Mouse (Mus musculus) CD4-positive, CD25-positive, alpha-beta regulatory T cell, adult 4 months (primary cell): ENCODE measurements around the gene Snrpf. TPM values are rescaled to one million over a fixed set of nuclear protein-coding genes. Genes with fewer than 3 reads are reported as not detected.
A peak's percentile ranks its signal among the peaks of the same experiment; 100 is the strongest.
"Not testable (repeated sequence)": the region's sequence is repeated elsewhere in the genome, so short reads cannot be mapped to it uniquely, and the experiment has no call there.

ENCODE experiments used
- ATAC-seq: one replicate; pipeline ENCODE4 v1.8.0; 2017
- polyA plus RNA-seq, 2 experiments: library from polyadenylated mRNA; unstranded; fragments of 100-300 nt; shearing (Covaris generic); gene quantifications; one replicate each; pipeline ENCODE4 v1.2.1; 2017

Gene Snrpf
- polyA plus RNA-seq, 2 experiments from 2014 or later = 55.4 to 63.9 TPM

DNA sequence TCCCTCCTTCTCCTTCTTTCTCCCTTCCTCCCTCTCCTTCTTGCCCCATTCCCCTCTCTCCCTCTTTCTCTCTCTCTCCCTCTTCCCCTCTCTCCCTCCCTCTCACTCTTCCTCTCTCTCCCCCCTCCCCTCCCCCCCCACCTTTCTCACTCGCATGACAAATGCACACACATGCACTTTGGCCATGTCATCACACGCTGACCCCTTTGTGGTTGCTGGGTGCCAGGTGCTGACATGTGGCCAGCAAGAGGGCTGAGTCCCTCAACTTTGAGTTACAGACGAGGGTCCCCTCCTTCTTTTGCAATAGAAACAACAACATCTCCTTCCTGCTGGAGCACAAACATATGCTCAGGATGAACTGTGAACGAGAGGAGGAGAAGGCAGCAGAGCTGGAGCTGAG, 14.5 kb downstream of the Snrpf start:
- no peak for ATAC-seq

DNA sequence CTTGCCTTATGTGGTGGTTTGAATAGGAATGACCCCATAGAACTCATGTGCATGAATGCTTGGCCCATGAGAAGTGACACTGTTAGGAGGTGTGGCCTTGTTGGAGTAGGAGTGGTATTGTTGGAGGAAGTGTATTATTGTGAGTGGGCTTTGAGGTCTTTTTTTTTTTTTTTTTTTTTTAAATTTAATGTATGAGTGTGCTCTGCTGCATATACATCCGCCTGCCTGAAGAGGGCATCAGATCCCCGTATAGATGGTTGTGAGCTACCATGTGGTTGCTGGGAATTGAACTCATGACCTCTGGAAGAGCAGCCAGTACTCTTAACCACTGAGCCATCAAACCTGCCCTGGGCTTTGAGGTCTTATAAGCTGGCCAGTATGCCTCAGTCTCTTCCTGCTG, 17.3 kb downstream of the Snrpf start:
- no peak for ATAC-seq

DNA sequence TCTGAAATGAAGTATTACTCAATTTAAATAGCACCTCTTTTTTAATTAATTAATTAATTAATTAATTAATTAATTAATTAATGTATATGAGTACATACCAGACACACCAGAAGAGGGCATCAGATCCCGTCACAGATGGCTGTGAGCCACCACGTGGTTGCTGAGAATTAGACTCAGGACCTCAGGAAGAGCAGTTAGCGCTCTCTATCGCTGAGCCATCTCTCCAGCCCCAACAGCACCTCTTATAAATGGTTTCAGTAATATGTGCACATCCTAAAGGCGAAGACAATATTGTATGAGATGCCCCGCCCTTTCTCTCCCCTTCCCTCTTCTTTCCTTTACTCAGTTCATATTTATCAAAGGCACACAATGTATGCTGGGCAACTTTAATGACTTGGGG, 20.8 kb downstream of the Snrpf start:
- no peak for ATAC-seq

DNA sequence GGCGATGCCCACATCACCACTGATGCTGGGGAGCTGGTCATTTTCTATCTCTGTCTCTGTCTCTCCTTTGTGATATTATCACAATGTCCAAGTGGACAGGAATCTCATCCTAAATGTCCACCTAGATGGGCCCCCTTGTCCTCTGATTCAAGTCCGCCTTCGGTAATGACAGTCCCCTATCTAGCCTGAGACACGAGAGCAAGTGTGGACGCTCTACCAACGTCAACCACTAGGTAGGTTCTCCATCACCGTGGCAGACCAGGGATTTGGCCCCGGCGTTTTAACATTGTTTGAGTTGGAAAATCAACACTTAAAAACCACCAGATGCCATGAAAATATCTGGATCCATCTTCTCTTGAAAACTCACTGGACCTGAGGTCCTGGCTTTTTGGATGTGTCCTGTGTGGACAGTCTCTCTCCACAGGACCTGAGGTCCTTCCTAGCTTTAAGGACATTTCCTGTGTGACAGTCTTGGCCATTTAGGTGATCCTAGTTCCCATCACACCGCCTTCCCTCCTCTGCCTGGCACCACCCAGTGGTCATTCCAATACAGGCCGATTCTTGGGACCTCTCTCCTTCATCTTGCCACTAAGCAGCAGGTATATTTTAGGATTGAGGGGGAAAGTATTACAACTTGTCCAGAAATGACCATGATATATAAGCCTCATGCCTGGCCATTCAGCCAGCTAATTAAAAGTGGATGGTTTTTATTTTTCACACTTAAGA, 21.5 kb downstream of the Snrpf start:
- ATAC-seq = no peak

DNA sequence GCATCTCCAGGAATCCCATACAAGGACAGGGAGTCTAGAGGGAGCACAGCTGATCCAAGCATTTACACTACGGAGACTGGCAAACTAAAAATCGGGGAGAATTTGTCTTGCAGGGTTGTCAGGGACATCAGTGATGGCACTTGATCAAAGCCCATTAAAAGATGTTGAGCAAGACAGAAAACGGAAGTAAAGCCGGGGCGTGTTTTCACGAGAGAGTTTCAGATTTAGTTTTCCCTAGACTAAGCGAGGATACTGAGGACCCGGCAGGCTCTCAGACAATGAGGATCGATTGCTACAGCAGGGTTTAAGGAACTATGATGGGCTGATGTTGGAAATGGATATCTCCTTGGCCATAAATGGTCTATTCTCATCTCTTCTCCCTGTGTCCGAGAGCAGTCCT, 22.4 kb downstream of the Snrpf start:
- ATAC-seq = no peak

DNA sequence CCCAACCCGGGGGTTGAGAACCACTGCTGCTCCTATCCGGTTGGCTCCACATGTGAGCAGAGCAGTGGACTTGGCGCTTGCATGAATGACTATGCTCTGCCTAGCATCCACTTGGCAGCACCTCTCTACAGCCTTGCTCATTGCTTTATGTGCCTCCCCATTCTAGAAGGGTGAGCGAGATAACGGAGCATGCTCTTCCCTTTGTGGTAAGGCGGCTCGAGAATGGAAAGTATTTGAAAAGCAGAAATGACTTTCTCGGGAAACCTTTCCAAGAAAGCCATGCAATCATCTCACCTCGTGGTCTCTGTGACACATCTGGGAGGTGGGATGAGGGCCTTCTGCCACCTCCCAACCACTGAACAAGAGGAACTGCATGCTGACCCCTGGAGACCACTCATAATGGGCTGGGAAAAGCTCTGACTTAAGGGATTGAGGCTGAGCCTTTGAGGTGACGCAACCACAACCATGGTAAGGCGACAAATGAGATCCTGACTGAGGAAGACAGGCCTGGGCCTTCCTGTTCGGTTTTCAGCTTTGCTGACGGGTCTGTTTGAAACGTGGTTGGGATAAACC, 24.9 kb downstream of the Snrpf start:
- no peak for ATAC-seq

DNA sequence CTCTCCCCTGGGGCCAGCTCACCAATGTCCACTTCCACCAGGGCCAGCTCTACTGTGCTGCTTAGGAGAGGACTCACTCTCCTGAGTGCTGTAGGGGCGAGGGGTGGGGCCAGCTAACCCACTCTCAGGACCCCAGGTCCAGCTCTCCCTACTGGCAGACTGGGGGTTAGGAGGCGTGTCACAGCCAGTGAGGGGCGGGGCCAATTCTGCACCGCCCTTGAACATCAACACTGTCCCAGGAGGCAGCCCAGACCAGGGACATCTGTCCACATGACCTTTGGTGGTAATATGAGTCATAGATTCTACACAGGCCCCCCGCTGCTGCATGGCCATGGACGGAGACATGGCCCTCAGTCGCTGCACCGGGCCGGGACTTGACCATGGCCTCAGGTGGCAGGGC, 29.7 kb downstream of the Snrpf start:
- no peak for ATAC-seq

DNA sequence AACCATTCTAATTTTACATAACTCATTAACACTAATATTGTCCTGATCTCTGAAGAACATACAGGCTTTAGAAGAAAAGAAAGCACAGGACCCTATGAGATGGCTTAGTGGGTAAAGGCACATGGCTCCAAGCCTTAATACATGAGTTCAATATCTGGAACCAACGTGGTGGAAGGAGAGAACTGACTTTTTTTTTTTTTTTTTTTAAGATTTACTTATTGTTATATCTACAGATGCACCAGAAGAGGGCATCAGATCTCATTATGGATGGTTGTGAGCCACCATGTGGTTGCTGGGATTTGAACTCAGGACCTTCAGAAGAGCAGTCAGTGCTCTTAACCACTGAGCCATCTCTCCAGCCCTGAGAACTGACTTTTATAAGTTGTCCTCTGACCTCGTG, 31.5 kb downstream of the Snrpf start:
- ATAC-seq = not testable (repeated sequence)

DNA sequence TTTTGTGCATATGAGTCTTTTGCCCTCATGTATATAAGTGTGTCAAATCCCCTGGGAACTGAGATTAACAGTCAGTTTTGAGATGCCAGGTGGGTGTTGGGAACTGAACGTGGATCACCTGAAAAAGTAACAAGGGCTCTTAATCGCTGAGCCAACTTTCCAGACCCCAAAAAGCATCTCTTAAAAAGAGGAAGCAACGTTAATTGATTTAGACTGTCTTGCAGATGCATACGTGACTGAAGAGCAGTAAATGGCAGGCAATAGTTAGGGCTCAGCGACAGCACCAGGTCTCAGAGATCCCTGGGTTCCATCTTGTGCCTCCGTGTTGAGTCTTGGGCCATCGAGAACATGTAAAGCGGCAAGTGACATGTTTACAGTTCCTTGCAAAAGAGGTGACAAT, 36.9 kb downstream of the Snrpf start:
- no peak for ATAC-seq

DNA sequence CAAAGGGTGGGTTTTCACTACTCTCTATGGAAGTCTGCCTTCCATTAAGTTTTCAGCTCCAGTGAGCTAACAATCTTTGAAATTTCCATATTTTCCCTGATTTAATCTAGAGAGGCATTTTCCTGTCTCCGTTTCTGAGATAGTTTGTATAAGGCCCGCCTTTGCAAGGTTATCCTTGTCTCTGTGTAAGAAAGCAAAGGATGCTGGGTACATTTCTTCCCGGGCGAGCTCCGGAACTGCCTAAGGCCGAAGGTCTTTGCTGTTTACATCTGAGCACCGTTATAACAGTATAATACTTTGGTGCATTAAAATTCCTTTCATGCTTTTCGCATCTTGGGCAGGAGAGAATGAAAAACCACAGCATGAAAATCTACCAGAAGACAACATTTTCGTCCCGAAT, 39.7 kb downstream of the Snrpf start:
- no peak for ATAC-seq

DNA sequence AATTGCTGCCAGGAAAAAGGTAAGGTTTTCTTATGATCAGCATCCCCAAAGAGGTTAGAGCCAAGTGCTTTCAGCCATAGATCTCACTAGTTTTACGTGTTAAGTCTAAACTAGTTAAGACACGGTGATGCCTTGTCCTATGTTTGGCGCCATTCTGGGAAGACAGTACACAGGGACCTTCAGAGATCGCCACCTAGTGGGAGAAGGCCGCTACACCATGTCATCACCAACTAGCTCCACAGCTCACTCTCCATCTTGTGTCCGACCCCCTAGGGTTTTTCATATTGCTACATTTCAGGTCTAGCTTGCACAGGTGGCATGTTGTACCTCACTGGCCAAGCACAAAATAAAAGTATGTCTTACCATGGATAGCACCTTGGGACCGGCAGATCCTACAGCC, 40.5 kb downstream of the Snrpf start:
- ATAC-seq = peak; percentile 100

DNA sequence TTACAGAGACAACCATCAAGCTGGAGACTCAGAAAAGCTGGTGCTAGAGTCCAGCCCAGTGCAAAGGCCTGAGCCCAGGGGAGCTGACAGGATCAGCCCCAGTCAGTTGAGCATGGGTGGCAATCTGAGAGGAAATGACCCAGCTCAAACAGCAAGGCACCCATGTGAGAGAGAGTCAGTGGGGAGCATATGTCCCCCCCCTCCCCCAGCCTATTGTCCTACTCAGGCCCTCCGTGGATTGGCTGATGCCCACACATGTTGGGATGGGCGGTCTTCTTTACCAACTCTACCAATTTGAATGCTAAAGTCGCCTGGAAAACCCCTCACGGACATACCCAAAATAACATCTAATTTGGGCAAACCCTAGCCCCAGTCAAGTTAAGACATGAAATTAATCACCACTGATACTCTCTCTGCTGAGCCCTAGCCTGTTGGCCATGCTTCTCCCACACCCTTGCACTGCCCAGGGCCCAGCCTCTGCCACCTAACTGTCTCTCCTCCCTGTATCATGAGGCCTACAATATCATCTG, 41.7 kb downstream of the Snrpf start:
- ATAC-seq = no peak

DNA sequence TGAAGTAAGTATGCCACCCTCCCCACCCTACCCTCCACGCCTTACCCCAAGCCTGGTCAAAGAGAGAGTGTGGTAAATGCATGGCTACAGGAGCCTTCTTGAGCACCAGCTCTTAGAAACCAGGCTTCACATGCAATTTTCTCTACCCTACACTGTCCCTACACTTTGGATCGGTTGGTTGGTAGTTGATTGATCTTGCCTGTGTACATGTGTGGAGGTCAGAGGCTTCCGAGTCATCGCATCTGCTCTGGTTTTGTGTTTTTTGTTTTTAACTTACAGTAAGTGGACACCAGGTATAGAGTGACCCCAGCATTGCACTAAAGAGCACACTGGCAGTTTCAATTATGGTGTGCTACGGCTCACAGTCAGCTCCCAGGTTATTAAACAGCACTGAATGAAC, 45.3 kb downstream of the Snrpf start:
- no peak for ATAC-seq

DNA sequence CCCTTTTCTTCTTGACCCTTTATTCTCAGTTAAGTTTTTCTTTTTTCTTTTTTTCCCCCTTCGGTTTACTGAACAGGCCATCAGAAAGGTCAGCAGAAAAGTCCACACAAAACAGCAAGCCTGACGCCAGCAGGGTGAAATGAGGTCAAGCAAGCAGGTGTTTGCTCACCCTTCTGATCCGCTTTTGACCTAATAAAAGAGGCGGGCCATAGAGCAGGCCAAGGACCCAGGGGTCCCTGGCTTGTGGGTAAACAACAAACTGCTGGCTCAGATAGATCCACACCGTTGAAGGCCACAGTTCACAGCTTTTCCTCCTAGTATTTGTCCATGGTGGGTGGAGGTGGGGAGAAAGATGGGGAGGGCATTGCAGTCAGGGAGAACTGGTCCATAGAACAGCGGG, 46.3 kb downstream of the Snrpf start:
- no peak for ATAC-seq

DNA sequence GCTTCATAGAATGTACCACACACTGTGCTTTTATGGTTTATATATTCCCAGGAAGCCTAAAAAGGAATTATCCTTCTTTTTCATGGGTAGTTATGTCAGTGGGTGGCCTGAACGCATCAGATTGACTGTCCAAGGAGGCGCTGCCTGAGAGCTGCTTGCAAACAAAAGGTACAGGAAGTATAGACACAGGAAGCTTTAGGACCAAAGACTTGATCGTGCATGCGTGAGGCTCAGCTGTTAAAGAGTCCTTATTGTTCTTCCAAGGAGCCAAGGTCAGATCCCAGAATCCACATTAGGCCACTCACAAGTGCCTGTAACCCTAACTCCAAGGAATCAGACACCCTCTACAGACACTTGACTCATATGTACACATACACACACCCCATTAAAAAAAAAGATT, 47.1 kb downstream of the Snrpf start:
- peak; percentile 18 for ATAC-seq

DNA sequence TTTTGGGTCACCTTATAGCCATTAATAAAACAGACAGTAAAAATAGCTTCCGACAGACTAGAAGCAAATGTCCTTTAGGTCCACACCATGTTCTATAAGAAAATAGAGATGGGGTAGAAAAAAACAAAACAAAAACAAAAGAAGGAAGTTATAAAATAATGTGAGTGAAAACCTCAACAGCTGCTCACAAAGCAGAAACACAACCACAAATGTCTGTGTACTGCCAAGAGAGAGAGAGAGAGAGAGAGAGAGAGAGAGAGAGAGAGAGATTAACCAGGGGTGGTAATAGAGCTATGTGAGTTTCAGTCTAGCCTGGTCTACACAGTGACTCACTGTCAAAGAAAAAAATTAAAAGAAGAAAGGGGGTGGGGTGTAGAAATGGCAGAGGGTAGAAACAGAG, 47.9 kb downstream of the Snrpf start:
- ATAC-seq = peak; percentile 38

DNA sequence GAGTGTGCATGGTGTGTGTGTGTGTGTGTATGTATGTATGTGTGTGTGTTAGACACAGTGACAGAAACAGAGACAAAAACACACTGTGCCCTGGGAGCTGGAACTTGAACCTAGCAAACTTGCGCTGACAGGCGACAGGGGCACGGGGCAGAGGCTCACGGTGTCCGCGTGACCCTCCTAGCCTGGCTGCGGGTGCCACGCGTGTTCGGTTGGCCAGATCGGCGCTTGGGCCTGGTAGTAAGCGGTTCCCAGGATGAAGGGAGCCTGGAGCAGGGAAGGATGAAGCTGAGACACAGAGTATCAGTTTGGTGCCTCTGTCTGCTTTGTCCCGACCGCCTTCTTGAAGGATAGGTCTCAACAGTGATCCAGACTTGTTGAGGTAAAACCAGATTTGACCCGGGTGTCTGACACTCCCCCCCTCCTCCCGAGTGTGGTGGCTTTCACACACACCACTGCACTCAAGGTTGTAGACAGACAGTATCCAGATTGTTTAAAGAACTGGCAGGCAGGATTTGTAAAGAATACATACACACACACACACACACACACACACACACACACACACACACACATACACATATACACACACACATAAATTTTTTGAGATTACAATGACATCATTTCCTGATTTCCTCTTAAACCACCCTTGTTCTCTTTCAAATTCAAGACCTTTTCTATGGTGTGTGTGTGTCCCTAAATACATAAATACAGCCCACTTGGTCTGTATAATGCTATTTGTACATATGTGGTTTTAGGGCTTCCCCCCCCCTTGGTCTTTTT, 48.9 kb downstream of the Snrpf start, which contains the start of gene Ccdc38:
Gene Ccdc38, plus strand, starts transcription at position 202 of the 780 bp plus-strand sequence.
- ATAC-seq = peak; percentile 36

DNA sequence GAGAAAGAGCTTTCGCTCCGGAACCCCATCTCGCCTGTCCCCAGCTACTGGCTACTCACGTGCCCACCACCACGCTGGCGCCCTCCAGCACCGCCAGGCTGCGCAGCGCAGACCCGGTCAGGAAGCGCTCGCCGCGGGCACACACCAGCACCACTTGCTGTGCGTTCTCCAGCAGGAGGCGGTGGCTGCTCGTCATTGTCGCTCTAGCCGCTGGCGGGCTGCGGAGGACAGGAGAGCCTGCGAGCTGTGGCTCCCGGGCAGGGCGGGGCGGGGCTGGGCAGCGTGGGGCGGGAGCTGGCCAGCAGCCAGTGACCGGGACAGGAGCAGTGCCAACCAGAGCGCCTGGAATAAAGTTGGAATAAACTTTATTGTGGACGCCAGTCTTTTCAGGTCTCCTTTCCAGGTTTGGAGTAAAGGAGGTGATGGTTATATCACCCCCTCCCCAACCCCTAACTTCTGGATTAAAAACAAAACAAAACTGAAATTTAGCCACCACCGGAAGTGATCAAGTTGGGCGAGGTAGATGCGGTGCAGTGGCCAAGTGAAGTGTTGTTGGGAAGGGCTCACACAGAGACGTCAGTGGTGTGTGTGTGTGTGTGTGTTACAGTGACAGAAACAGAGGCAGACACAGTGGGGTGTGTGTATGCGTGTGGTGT, 49.6 kb downstream of the Snrpf start, which contains the start of gene Amdhd1:
Gene Amdhd1, minus strand, starts transcription at position 259 of the 656 bp plus-strand sequence.
- peak; percentile 72 for ATAC-seq

DNA sequence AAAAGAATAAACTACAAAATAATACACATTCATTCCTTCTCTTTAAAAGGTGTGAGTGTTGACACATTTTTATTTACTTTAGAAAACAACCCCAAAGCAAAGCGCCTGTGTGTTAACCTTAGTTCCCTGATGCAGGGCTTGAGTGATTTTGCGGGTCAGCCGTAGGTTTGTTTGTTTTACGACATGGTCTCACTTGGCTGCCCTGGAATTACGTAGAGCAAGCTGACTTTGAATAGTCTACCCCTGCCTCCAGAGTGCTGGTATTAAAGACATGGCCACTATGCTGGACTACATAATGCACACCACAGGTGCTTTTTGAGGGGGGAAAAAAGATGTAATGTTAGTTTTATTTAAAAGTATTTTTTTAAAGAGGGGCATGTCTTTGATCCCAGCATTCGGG, 50.7 kb downstream of the Snrpf start:
- no peak for ATAC-seq

DNA sequence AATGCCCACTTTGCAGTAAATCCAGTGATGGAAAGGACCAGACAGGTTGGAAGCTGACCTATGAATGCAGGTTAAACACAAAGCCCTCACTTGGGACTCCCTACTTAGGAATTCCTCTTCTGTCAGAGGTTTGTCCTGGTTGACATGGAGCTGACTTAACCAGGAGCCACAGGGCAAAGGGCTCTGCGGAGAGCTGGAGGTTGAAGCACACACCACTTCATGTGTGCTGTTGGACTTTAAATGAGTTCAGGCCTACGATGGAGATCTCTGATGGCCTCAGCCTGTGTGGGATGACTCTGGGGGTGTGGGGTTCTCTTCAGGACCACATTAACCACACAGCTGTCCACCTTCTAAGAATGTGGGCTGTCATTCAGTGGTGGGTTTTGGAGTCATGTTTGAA, 51.2 kb downstream of the Snrpf start:
- no peak for ATAC-seq
